Mouse (Mus musculus): Measurements from ENCODE around the gene Gm11937. TPM values are rescaled to one million over a fixed set of nuclear protein-coding genes. Genes with fewer than 3 reads are reported as not detected.

Gene Gm11937
- polyA plus RNA-seq, 1 experiment = not detected

DNA sequence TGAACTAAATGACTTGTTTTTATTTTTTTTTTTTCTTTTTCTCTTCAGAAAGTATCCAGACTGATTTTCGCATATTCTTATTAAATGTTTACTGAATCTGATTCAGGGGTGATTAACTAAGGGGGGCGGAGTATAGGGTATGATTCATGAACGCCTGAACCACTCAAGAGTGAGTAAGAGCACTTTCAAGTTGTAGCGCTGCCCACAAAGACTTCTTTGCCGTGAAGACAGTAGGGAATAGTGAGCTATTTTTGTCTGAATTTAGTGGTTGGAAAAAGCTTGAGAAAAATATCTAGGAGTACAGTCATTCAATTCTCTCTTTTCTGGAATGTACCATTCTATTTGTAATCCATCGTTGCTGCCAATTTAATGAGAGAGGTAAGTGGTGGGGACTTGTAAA lies 28.4 kb downstream of the Gm11937 start:
- no peak for DNase-seq (ENCODE audit: low read depth)

DNA sequence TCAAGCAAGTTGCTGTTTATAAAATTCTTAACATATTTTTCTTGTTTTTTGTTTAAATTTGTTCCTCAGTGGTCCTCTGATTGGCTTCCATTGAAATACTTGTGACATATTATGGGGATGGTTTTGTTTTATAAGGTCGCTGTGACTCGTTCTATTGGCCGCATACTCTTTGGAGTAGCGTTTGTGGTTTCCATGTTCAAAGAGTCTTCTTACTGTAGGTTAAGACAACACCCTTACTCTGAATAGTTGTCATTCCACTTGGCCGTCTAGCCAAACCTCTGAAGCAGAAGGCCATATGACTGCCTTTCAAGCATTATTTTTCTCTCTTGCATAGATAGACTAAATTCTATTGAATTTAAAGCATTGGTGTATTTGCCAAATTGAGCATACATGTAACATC lies 28.9 kb downstream of the Gm11937 start:
- DNase-seq (ENCODE audit: low read depth) = no peak

DNA sequence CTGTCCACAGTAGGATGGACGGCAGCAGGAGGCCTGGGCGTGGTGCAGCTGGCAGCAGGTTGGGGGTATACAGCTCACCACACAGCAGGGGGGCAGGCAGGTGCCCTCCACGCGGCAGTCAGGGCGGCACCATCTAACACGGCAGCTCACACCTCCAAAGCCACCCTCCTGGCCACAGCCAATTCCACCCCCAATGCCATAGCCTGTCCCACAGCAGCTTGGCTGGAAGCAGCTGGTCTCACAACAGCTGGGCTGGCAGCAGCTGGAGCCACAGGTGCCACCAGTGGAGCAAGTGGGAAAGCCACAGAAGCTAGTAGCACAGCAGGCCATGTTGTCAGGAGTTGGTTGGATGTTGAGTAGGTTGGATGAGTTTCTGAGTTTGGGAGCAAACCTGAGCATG lies 29.4 kb downstream of the Gm11937 start, which contains the start of gene Krtap1-5:
Krtap1-5 (minus strand) TSS at position 381 of the 400 bp plus-strand sequence.
- DNase-seq (ENCODE audit: low read depth) = no peak

DNA sequence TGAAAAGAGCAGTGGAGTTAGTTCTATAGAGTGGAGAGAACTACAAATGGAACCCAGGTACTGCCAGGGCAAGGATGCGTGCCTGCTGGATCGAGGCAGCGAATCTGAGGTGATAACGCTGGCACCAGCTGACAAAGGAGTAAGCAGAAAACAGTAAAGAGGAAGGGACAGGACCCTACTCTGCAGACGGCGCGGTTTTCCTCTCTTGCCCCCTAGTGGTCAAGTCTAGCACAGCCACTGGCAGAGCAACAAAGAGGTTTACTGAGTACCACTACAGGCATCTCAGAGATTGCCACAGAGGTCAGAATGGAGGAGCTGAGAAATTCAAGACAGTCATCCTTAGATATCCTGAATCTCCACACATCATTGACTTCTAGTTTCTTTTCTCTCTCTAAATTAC lies 35.9 kb downstream of the Gm11937 start:
- peak; percentile 2 for DNase-seq (ENCODE audit: low read depth)

DNA sequence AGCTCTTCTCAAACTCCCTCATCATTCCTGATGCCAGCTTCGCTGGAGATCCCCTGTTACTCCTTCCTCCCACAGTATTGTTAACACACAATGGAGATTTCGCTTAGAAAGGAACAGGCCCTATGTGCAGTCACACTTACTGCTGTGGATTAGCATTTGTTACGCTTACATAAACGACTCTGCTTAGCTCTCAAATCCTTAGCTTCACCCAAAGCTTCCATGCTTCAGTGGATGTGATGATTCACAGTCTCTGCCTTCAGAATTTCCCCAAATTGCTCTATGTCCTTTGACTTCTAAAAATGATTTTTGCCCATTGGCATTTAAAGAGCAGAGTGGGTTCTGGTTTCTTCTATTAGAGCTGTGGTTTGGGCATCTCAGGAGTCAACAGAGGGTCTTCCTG lies 36.8 kb downstream of the Gm11937 start:
- no peak for DNase-seq (ENCODE audit: low read depth)

DNA sequence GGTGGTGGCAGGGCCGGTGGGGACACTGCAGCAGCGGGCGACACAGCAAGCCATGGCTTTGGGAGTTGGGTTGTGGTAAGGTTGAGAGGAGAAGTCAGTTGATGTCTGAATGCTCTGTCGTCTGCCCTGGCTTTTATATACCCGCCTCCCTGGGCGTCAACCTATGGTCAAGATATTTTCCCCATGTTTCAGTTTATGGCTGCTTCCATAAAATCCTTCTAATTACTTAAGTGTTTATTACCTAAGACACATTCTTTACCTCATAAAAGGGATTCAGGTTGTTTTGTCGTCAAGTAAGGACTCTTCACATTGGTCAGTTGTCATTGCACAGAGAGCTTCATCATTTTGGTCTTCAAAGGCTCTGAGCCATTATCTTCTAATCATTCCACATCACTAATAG lies 43.5 kb downstream of the Gm11937 start, which contains the start of gene Krtap3-1:
Krtap3-1 (minus strand) TSS at position 101 of the 400 bp plus-strand sequence.
- no peak for DNase-seq (ENCODE audit: low read depth)

DNA sequence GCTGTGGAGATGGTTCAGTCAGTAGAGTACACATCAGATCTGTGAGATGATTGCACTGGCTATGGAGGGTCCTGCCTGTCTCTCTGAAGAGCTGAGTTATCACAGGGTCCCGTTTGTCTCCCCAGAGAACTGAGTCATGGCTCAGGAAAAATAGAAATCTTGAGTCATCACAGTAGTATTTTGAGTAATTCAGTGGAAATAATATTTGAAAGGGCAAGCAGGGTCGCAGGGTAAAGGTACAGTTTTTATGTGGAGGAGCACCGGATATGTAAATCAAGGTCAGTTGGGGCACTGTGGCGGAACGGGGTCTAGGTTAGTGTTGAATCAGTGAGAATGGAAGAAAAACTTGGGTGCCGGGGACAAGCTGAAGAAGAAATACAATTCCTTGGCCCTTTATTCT lies 47.4 kb downstream of the Gm11937 start:
- no peak for DNase-seq (ENCODE audit: low read depth)

Other genes starting within 250 kb of the Gm11937 start
- gene Krt28, start 235.3 kb downstream of the Gm11937 start, polyA plus RNA-seq (2012; rRNA removed) = not detected in 2 replicates
- gene Krt10, start 220.8 kb downstream of the Gm11937 start, polyA plus RNA-seq (2012; rRNA removed) = 0.93 and 1.2 TPM in 2 replicates
- gene Krt12, start 187.9 kb downstream of the Gm11937 start, polyA plus RNA-seq (2012; rRNA removed) = not detected in 2 replicates
- 0.30 and 0.61 TPM in 2 replicates for gene Krt20, start 172.0 kb downstream of the Gm11937 start, polyA plus RNA-seq (2012; rRNA removed)
- 20.2 and 32.9 TPM in 2 replicates for gene Krt23, start 117.1 kb downstream of the Gm11937 start, polyA plus RNA-seq (2012; rRNA removed)
- not detected in 2 replicates for gene Krt39, start 88.9 kb downstream of the Gm11937 start, polyA plus RNA-seq (2012; rRNA removed)
- not detected in 2 replicates for gene Krt40, start 67.0 kb downstream of the Gm11937 start, polyA plus RNA-seq (2012; rRNA removed)
- gene Krtap3-3, start 59.3 kb downstream of the Gm11937 start, polyA plus RNA-seq (2012; rRNA removed) = 0.66 and 1.0 TPM in 2 replicates
- not detected in 2 replicates for gene Krtap3-2, start 53.3 kb downstream of the Gm11937 start, polyA plus RNA-seq (2012; rRNA removed)
- not detected in 2 replicates for gene Gm11939, start 50.7 kb downstream of the Gm11937 start, polyA plus RNA-seq (2012; rRNA removed)
- not detected in 2 replicates for gene Krtap3-1, start 43.6 kb downstream of the Gm11937 start, polyA plus RNA-seq (2012; rRNA removed)
- gene Krtap1-5, start 29.2 kb downstream of the Gm11937 start, polyA plus RNA-seq (2012; rRNA removed) = not detected in 2 replicates
- gene Krtap1-4, start 26.5 kb downstream of the Gm11937 start, polyA plus RNA-seq (2012; rRNA removed) = not detected in 2 replicates
- not detected in 2 replicates for gene Krtap1-3, start 18.9 kb downstream of the Gm11937 start, polyA plus RNA-seq (2012; rRNA removed)
- not detected in 2 replicates for gene Krtap9-3, start 12.1 kb downstream of the Gm11937 start, polyA plus RNA-seq (2012; rRNA removed)
- gene Gm11938, start 6.9 kb downstream of the Gm11937 start, polyA plus RNA-seq (2012; rRNA removed) = not detected in 2 replicates
- gene Krtap2-4, start 4.7 kb upstream of the Gm11937 start, polyA plus RNA-seq (2012; rRNA removed) = not detected in 2 replicates
- not detected in 2 replicates for gene Gm11562, start 10.2 kb upstream of the Gm11937 start, polyA plus RNA-seq (2012; rRNA removed)
- not detected in 2 replicates for gene Krtap4-1, start 18.0 kb upstream of the Gm11937 start, polyA plus RNA-seq (2012; rRNA removed)
- not detected in 2 replicates for gene Krtap4-2, start 24.9 kb upstream of the Gm11937 start, polyA plus RNA-seq (2012; rRNA removed)
- gene Krtap4-7, start 33.9 kb upstream of the Gm11937 start, polyA plus RNA-seq (2012; rRNA removed) = not detected in 2 replicates
- gene Gm11555, start 40.0 kb upstream of the Gm11937 start, polyA plus RNA-seq (2012; rRNA removed) = not detected in 2 replicates
- gene Gm11563, start 48.8 kb upstream of the Gm11937 start, polyA plus RNA-seq (2012; rRNA removed) = not detected in 2 replicates
- not detected in 2 replicates for gene Krtap4-6, start 55.8 kb upstream of the Gm11937 start, polyA plus RNA-seq (2012; rRNA removed)
- gene Gm14190, start 80.6 kb upstream of the Gm11937 start, polyA plus RNA-seq (2012; rRNA removed) = not detected in 2 replicates
- not detected in 2 replicates for gene Gm14180, start 124.1 kb upstream of the Gm11937 start, polyA plus RNA-seq (2012; rRNA removed)
- not detected in 2 replicates for gene Gm11595, start 162.7 kb upstream of the Gm11937 start, polyA plus RNA-seq (2012; rRNA removed)
- gene Krtap4-8, start 170.5 kb upstream of the Gm11937 start, polyA plus RNA-seq (2012; rRNA removed) = not detected in 2 replicates
- not detected in 2 replicates for gene Krtap4-9, start 175.0 kb upstream of the Gm11937 start, polyA plus RNA-seq (2012; rRNA removed)
- gene Gm11596, start 183.3 kb upstream of the Gm11937 start, polyA plus RNA-seq (2012; rRNA removed) = not detected in 2 replicates
- not detected in 2 replicates for gene Gm11569, start 188.7 kb upstream of the Gm11937 start, polyA plus RNA-seq (2012; rRNA removed)
- not detected in 2 replicates for gene Gm11554, start 194.3 kb upstream of the Gm11937 start, polyA plus RNA-seq (2012; rRNA removed)
- gene Krtap4-13, start 199.7 kb upstream of the Gm11937 start, polyA plus RNA-seq (2012; rRNA removed) = not detected in 2 replicates
- gene Gm11564, start 205.5 kb upstream of the Gm11937 start, polyA plus RNA-seq (2012; rRNA removed) = not detected in 2 replicates
- gene 2300003K06Rik, start 227.9 kb upstream of the Gm11937 start, polyA plus RNA-seq (2012; rRNA removed) = not detected in 2 replicates
- gene Krtap4-16, start 241.4 kb upstream of the Gm11937 start, polyA plus RNA-seq (2012; rRNA removed) = not detected in 2 replicates
- gene Gm11568, start 247.7 kb upstream of the Gm11937 start, polyA plus RNA-seq (2012; rRNA removed) = not detected in 2 replicates